Mouse (Mus musculus) liver, postnatal 0 days (tissue): ENCODE data around the gene Plcg1.

Source experiments
- CTCF ChIP-seq: sonication (generic); IDR thresholded peaks from 2 replicates; pipeline ENCODE4 v1.5.1; 2016; ENCODE audit warnings: antibody characterized with exemption, low read depth
- EP300 ChIP-seq: IDR thresholded peaks from 2 replicates; pipeline ENCODE4 v1.6.1; 2016; ENCODE audit warnings: antibody characterized with exemption, low read depth, mild to moderate bottlenecking

DNA sequence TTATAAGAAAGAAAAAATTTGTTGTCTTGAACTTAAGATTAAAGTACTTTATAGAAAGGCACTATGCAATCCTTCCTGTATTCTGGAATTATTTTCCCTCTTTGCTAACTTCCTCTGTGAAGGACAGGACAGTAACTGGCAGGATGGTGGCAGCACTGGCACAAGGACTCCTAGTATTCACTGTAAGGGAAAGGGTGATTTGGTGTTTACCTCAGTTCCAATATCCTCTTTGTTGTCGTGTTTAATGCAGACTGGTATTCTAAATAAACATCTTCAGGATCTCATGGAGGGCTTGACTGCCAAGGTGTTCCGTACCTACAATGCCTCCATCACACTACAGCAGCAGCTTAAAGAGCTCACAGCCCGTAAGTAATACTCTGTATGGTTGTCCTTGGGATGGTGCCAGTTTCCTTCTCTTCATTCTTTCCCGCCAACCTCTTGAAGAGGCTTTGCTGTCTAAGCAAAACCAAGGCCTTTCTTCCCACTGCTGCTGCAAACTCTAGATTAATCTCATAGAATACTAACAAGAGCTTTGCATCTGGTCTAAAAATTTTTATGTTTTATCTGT, 15.6 kb upstream of the Plcg1 start:
- no peak for TF ChIP-seq CTCF
- no peak for TF ChIP-seq EP300
